Mouse (Mus musculus): ENCODE results near the gene Foxi2.

Foxi2 gene

GRCm38 (mm10) chr7:135410237-135410965 is at the start of gene Foxi2:
Gene Foxi2, plus strand, starts transcription at chr7:135410308.
- no peak for DNase-seq (ENCODE audit: low spot score)

- DNase-seq (ENCODE audit: low spot score) = no peak
Observed at GRCm38 (mm10) chr7:135364606-135365005, 45.5 kb upstream of the Foxi2 start.

- DNase-seq (ENCODE audit: low spot score) = no peak
Observed at GRCm38 (mm10) chr7:135376048-135376447, 34.1 kb upstream of the Foxi2 start.

- no peak for DNase-seq (ENCODE audit: low spot score)
Observed at GRCm38 (mm10) chr7:135376932-135377331, 33.2 kb upstream of the Foxi2 start.

GRCm38 (mm10) chr7:135378331-135378730 is 31.8 kb upstream of the Foxi2 start:
- DNase-seq (ENCODE audit: low spot score) = no peak

GRCm38 (mm10) chr7:135389039-135389438 is 21.1 kb upstream of the Foxi2 start:
- no peak for DNase-seq (ENCODE audit: low spot score)

- no peak for DNase-seq (ENCODE audit: low spot score)
Observed at GRCm38 (mm10) chr7:135392949-135393542, 17.1 kb upstream of the Foxi2 start.

GRCm38 (mm10) chr7:135394436-135394835 is 15.7 kb upstream of the Foxi2 start:
- no peak for DNase-seq (ENCODE audit: low spot score)

GRCm38 (mm10) chr7:135395242-135395641 is 14.9 kb upstream of the Foxi2 start:
- no peak for DNase-seq (ENCODE audit: low spot score)

- no peak for DNase-seq (ENCODE audit: low spot score)
Observed at GRCm38 (mm10) chr7:135397096-135397495, 13.0 kb upstream of the Foxi2 start.

GRCm38 (mm10) chr7:135397874-135398273 is 12.2 kb upstream of the Foxi2 start:
- DNase-seq (ENCODE audit: low spot score) = no peak

- peak; percentile 59 for DNase-seq (ENCODE audit: low spot score)
Observed at GRCm38 (mm10) chr7:135403416-135403815, 6.7 kb upstream of the Foxi2 start.

- DNase-seq (ENCODE audit: low spot score) = no peak
Observed at GRCm38 (mm10) chr7:135406761-135407160, 3.3 kb upstream of the Foxi2 start.

GRCm38 (mm10) chr7:135408501-135408900 is 1.6 kb upstream of the Foxi2 start:
- DNase-seq (ENCODE audit: low spot score) = no peak

- no peak for DNase-seq (ENCODE audit: low spot score)
Observed at GRCm38 (mm10) chr7:135412357-135412756, 2.2 kb downstream of the Foxi2 start.

GRCm38 (mm10) chr7:135428840-135429239 is 18.7 kb downstream of the Foxi2 start:
- DNase-seq (ENCODE audit: low spot score) = no peak

GRCm38 (mm10) chr7:135430903-135431302 is 20.8 kb downstream of the Foxi2 start:
- no peak for DNase-seq (ENCODE audit: low spot score)

GRCm38 (mm10) chr7:135443903-135444302 is 33.8 kb downstream of the Foxi2 start:
- no peak for DNase-seq (ENCODE audit: low spot score)

- no peak for DNase-seq (ENCODE audit: low spot score)
Observed at GRCm38 (mm10) chr7:135451340-135451739, 41.2 kb downstream of the Foxi2 start.

GRCm38 (mm10) chr7:135452366-135452765 is 42.3 kb downstream of the Foxi2 start:
- DNase-seq (ENCODE audit: low spot score) = no peak

- DNase-seq (ENCODE audit: low spot score) = no peak
Observed at GRCm38 (mm10) chr7:135453690-135454089, 43.6 kb downstream of the Foxi2 start.

Data from urinary bladder, postnatal 25 days (tissue).